Mouse (Mus musculus) forelimb bud, embryonic 11.5 days (tissue): ENCODE results near the gene Iqch.

Experiments used
- DNase-seq: peaks from one replicate; pipeline ENCODE4 v3.0.0-alpha.2; 2012; ENCODE audit warnings: low read depth, low spot score

Gene Iqch

DNA sequence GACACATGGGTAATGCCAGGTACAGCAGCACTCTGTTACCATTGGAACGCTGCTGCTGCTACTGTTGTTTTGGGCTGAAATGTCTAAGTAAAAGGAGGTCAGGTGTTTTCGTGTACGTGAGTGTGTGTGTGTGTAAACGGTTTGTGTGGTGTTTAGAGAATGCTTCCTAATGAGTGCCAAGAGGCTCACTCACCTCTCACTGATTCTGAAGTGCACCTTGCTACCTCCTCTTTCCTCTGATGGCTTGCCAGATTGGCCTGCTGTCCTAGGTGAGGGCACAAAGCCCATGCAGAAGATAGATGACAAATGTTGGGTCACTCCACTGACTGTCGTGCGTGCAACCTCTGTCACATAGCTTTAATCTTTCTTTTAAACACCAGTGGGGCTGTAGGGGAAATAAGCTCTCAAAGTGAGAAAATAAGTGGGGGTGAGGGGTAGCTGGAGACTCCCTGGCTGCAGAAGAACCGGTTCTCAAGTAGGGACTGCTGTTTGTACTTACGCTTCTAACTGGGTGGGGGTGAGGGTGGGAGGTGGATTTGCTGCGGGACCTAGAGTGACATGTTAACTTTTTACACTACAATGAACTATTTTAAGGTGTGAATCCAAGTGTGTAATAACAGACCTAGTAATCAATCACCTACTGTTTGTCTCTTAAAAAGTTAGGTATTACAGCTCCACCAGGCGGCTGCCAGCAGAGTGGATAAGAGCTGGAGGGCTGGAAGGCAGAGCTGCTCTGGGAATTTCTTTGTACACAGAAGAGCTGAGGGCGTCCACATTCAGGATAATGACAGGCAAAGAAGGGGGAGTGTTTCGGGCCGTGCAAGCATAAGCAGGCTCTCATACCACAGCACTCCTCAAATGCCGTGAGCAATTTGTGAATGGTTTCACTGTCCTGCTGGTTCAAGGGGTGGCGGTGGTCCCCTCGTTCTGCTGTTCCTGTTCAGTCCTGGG, 10.5 kb upstream of the Iqch start:
- peak; percentile 57 for DNase-seq

DNA sequence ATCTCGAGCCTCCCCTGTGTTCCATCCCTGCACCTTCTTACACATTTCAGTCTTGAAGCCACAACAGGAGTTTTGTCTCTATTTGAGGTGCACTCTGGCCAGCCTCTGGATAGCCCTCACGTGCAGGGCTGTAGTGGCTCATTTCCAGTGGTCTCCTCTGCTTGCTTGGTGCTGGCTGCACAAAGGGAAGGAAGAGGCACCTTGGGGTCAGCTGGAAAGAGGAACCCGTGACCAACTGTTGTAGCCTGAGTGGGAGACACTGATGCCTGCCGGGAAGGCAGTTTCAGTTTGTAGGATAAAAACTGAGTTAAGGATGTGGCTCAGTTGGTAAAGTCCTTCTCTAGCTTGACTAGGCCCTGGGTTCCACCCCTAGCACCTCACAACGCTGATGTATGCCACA, 9.7 kb upstream of the Iqch start:
- no peak for DNase-seq

GRCm38 (mm10) chr9:63610841-63611366, 8.6 kb upstream of the Iqch start:
- DNase-seq = peak; percentile 63

- DNase-seq = no peak
Observed at GRCm38 (mm10) chr9:63610231-63610630, 7.9 kb upstream of the Iqch start.

DNA sequence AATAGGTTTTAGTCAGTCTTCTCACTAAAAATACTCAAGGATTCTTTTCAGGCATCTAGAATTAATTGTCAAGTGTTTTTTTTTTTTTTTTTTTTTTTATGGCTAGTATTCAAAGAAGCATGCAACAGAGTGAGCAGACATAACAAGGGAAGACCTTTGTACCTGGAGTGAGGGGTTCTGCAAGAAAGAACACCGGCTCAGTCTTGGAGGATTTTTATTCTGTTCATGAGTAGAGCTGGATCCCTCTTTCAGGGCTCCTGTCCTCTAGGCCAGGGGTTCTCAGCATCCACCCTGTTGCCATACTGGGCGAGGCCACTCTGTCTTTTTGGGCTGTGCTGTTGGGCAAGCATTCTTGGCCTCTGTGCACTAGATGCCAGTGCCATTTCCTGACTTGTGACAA, 7.5 kb upstream of the Iqch start:
- DNase-seq = no peak

- no peak for DNase-seq
Observed at GRCm38 (mm10) chr9:63609246-63609645, 7.0 kb upstream of the Iqch start.

GRCm38 (mm10) chr9:63608006-63608405, 5.7 kb upstream of the Iqch start:
- DNase-seq = no peak

DNA sequence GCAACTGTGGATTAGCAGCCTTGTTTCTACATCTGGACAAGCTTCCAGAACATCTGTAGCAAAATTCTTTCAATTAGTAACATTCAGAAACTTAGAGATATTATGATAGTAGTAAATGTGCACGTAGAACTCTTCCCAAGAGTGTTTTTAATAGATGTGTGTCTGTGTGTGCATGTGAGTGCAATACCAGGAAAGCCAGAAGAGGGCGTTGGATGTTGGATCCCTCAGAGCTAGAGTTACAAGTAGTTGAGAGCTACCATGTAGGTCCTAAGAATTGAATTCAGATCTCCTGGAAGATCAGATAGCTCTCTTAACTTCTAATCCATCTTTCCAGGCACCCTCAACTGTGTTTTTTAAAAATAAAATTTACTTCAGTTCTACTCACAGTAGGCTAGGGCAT, 4.3 kb upstream of the Iqch start:
- no peak for DNase-seq

GRCm38 (mm10) chr9:63603849-63604248, 1.6 kb upstream of the Iqch start:
- DNase-seq = no peak

GRCm38 (mm10) chr9:63596660-63597059, 5.6 kb downstream of the Iqch start:
- no peak for DNase-seq

DNA sequence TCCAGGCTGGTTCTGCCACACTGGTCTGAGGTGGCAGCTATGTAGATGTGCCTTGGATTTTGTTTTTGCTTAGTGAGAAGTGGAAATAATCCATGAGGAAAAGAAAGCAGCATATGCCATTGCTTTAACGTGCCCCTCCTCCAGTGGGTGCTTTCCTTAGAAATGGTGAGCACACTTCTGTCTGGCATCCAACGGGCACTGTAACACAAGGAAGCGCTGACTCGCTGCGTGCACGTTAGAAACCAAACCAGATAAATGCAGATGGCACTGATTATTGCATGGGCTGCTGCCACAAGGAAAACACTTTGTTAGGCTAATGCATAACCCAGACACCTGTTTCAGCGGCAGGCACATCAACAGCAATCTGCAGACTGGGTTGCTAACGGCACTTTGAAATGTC, 6.6 kb downstream of the Iqch start:
- DNase-seq = no peak

DNA sequence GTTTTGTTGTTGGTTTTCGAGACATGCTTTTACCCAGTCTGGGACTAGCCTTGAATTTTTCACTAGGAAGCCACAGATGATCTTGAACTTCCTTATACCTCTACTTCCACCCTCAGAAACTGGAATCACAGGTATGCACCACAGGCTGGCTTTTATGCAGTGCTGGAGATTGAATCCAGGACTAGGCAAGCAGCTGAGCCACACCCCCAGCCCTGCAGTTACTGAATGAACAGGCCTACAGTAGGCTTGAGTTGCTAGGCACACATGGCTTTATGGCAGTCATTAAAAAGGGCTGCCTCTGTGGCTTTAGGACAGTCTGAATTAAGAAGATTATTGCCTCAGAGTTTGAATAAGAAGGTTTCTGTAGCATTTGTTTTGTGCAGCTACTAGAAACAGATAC, 7.3 kb downstream of the Iqch start:
- DNase-seq = peak; percentile 79

- no peak for DNase-seq
Observed at GRCm38 (mm10) chr9:63591661-63592256, 10.5 kb downstream of the Iqch start.

DNA sequence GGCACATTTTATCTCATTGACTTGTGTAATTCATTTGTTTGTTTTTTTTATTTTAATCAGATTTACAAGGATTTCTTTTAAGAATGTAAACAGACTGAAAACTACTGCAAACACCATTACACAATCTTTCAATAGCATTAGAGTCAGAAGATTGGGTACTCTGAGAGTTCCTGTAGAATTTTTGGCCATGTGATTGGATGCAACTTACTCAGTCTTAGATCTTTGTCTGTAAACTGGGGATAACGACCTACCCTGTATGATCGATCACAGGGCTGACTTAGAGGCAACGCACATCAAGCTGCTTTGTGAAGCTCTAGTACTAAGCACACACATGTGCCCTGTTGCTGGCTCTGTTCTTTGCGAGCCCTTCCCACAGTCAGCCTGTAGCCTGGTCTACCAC, 11.7 kb downstream of the Iqch start:
- no peak for DNase-seq

DNA sequence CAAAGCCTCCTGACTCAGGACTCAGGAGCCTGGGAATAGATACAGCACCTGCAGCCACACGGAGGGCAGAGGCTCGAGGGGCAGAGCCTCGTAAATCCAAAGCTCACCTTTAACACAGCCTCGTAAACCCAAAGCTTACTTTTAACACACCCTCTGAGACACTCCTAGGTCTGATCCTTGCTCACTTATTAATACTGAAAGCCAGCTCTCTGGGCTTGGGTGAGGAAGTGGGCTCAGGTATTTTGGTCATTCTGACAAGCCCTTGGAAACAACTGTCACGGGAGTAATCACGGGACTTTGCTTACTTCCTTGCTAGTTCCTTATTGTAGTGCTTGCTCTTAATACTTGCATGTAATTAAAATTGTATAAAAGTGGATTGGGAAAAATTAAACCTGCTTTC, 13.1 kb downstream of the Iqch start:
- no peak for DNase-seq

GRCm38 (mm10) chr9:63585251-63585650, 17.0 kb downstream of the Iqch start:
- no peak for DNase-seq

- no peak for DNase-seq
Observed at GRCm38 (mm10) chr9:63581778-63582177, 20.5 kb downstream of the Iqch start.

DNA sequence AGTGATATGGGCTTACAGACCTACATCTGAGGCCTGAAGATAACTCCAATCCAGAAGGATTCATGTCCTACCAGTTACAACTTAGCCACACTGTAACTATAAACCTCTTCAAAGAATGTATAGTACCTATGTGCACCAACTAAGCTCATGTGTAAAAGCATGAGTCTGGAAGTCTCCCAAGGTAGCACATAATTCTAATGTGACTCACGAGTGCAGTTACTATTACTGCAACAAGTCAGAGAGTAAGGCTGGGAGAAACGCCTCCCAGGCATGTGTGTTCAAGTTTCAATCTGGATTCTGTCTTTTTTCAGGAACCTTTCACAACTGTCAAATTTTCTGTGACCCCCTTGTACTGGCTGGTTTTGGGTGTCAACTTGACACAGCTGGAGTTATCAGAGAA, 22.2 kb downstream of the Iqch start:
- DNase-seq = no peak

GRCm38 (mm10) chr9:63579644-63580043, 22.6 kb downstream of the Iqch start:
- DNase-seq = no peak

- DNase-seq = no peak
Observed at GRCm38 (mm10) chr9:63577469-63577868, 24.8 kb downstream of the Iqch start.

DNA sequence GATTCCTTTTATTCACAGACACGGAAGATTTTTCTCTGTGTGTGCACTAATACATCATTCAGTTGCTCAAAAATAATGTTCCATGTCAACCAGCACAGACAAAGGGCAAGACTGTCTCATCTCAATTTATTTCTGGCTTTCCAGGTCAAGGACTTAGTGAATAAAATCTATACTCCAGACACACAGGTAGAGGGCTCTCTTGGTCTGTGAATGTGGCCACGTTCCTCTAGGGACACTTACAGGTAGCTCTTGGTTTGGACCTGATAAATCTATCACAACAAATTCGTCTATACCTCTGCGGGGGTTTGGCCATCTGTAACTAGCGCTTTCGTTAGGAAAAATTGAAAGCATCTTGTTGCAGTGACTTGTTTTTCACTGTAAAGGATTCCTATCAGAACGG, 29.4 kb downstream of the Iqch start:
- no peak for DNase-seq

DNA sequence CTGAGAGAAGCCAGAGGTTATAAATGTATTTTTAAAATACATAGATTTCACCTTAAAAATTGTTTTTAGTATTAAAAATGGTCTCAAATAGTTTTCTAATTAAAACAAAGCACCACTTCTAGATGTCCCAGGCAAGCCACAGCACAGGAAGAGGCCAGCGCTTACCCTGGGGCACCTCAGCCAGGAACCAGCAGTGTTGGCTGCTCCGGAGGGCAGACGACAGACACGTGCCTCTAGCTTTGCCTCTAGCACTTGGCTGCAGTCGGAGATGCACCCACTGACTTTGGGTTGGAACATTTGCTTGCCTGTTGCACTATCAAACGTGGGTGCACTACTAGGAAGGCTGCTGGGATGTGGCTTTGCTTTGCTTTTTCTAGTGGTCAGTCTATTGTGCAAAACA, 30.4 kb downstream of the Iqch start:
- DNase-seq = no peak

DNA sequence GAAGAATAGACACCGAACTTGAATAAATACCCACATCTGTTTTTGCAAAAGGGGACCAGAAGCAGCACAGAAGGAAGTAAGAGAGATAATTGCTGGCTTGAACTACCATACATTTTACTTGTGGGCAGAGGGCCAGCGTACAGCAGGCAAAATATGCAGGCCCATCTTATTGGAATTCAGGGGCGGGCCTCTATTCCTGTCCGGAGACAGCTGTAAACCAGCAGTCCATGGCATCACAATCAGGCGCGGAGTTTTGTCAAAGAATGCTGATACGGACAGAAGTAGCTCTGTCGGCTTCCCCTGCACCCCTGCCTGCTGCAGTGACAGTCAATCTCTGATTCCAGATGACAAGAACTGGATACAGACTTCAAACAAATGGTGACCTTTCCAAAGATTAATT, 33.5 kb downstream of the Iqch start:
- no peak for DNase-seq
